Mouse (Mus musculus) embryonic facial prominence, embryonic 10.5 days (tissue): Measurements from ENCODE around the gene Zdhhc14. TPM values are rescaled to one million over a fixed set of nuclear protein-coding genes. Genes with fewer than 3 reads are reported as not detected.
"Not testable (repeated sequence)": the region's sequence is repeated elsewhere in the genome, so short reads cannot be mapped to it uniquely, and the experiment has no call there.

ENCODE experiments used
- DNase-seq: peaks from one replicate; pipeline ENCODE4 v3.0.0-alpha.2; 2017; ENCODE audit warnings: low spot score
- H3K27ac ChIP-seq: fragments of 300-500 bp; sonication (generic); replicated peaks from 2 replicates; pipeline ENCODE4 v1.5.1; 2016; ENCODE audit warnings: mild to moderate bottlenecking
- H3K27me3 ChIP-seq: fragments of 300-500 bp; sonication (generic); replicated peaks from 2 replicates; pipeline ENCODE4 v1.6.1; 2016; ENCODE audit warnings: low read depth, mild to moderate bottlenecking; ENCODE audit not compliant: poor library complexity, severe bottlenecking
- H3K36me3 ChIP-seq: fragments of 300-500 bp; sonication (generic); replicated peaks from 2 replicates; pipeline ENCODE4 v1.6.1; 2016; ENCODE audit warnings: mild to moderate bottlenecking, moderate library complexity
- H3K4me1 ChIP-seq: fragments of 300-500 bp; sonication (generic); 2 replicates; pipeline ENCODE4 v1.6.1; 2016
- H3K4me3 ChIP-seq: fragments of 300-500 bp; sonication (generic); 2 replicates; pipeline ENCODE4 v1.5.1; 2016; ENCODE audit warnings: mild to moderate bottlenecking, moderate library complexity
- H3K9me3 ChIP-seq: fragments of 300-500 bp; sonication (generic); 2 replicates; pipeline ENCODE4 v1.6.1; 2016; ENCODE audit warnings: mild to moderate bottlenecking
- WGBS: fragments of 180-500 bp; shearing (Covaris S2); methylation state at CpG from one replicate; pipeline ENCODE4 v1.1.7; 2016; 5-methylcytosine and 5-hydroxymethylcytosine counted together
- polyA plus RNA-seq: library from polyadenylated mRNA; unstranded; fragments of >200 nt; fragmentation: Nextera tagmentation; extraction: Ambion mirVana; gene quantifications from 2 replicates; pipeline ENCODE4 v1.2.1, GENCODE M21; 2016

Gene Zdhhc14
- polyA plus RNA-seq, 1 experiment from 2014 or later: 1.2 TPM

- no peaks in the 10 kb centered on the region for H3K36me3 ChIP-seq
- H3K27ac ChIP-seq: no peak overlapping the region
- no peak overlapping the region for H3K4me3 ChIP-seq
- H3K27me3 ChIP-seq: no peaks in the 10 kb centered on the region
- no peak for DNase-seq
- 88% methylated on average over 4 of the region's 4 CpGs for WGBS
- H3K4me1 ChIP-seq: peaks cover 13% of the 10 kb centered on the region
- H3K9me3 ChIP-seq: no peaks in the 10 kb centered on the region
Measured at GRCm38 (mm10) chr17:5598999-5599398, 106.6 kb downstream of the Zdhhc14 start.

GRCm38 (mm10) chr17:5600505-5601027 lies 108.2 kb downstream of the Zdhhc14 start:
- no peaks in the 10 kb centered on the region for H3K9me3 ChIP-seq
- no peak overlapping the region for H3K27ac ChIP-seq
- no peaks in the 10 kb centered on the region for H3K36me3 ChIP-seq
- no peaks in the 10 kb centered on the region for H3K27me3 ChIP-seq
- H3K4me3 ChIP-seq: no peak overlapping the region
- DNase-seq: no peak
- peaks cover 16% of the 10 kb centered on the region for H3K4me1 ChIP-seq
- 87% methylated on average over 8 of the region's 8 CpGs for WGBS

- H3K9me3 ChIP-seq: no peaks in the 10 kb centered on the region
- no peak overlapping the region for H3K27ac ChIP-seq
- no peak for DNase-seq
- no peaks in the 10 kb centered on the region for H3K27me3 ChIP-seq
- 86% methylated on average over 6 of the region's 6 CpGs for WGBS
- H3K4me3 ChIP-seq: no peak overlapping the region
- H3K4me1 ChIP-seq: peaks cover 5% of the 10 kb centered on the region; the same call in 1 of the 2 replicates
- H3K36me3 ChIP-seq: no peaks in the 10 kb centered on the region
Measured at GRCm38 (mm10) chr17:5601953-5602352, 109.6 kb downstream of the Zdhhc14 start.

- Histone ChIP-seq H3K27ac (peak overlapping the region; percentile 24; the same call in 1 of the 2 replicates), H3K36me3 (no peaks in the 10 kb centered on the region), H3K4me3 (no peak overlapping the region), H3K4me1 (peaks cover 3% of the 10 kb centered on the region; the same call in 1 of the 2 replicates), H3K9me3 (no peaks in the 10 kb centered on the region), H3K27me3 (no peaks in the 10 kb centered on the region)
- whole genome bisulfite sequencing: 73% methylated on average over 8 of the region's 8 CpGs
- DNase-seq: no peak
Measured at GRCm38 (mm10) chr17:5606151-5606591, 113.8 kb downstream of the Zdhhc14 start.

- Histone ChIP-seq H3K4me1 (peaks cover 3% of the 10 kb centered on the region; the same call in 1 of the 2 replicates), H3K4me3 (no peak overlapping the region), H3K27ac (no peak overlapping the region), H3K27me3 (no peaks in the 10 kb centered on the region), H3K36me3 (no peaks in the 10 kb centered on the region), H3K9me3 (no peaks in the 10 kb centered on the region)
- WGBS: 87% methylated on average over 7 of the region's 7 CpGs
- no peak for DNase-seq
Measured at GRCm38 (mm10) chr17:5607352-5607751, 115.0 kb downstream of the Zdhhc14 start.

- no peak for DNase-seq
- H3K27ac ChIP-seq: no peak overlapping the region
- WGBS: 91% methylated on average over 4 of the region's 4 CpGs
- no peak overlapping the region for H3K4me3 ChIP-seq
- H3K27me3 ChIP-seq: no peaks in the 10 kb centered on the region
- H3K36me3 ChIP-seq: no peaks in the 10 kb centered on the region
- peaks cover 6% of the 10 kb centered on the region for H3K4me1 ChIP-seq
- no peaks in the 10 kb centered on the region for H3K9me3 ChIP-seq
Measured at GRCm38 (mm10) chr17:5609875-5610552, 117.7 kb downstream of the Zdhhc14 start.

GRCm38 (mm10) chr17:5612236-5612635 lies 119.9 kb downstream of the Zdhhc14 start:
- Histone ChIP-seq H3K36me3 (no peaks in the 10 kb centered on the region), H3K27ac (no peak overlapping the region), H3K27me3 (no peaks in the 10 kb centered on the region), H3K9me3 (no peaks in the 10 kb centered on the region), H3K4me3 (no peak overlapping the region), H3K4me1 (peaks cover 7% of the 10 kb centered on the region)
- WGBS: 77% methylated on average over 4 of the region's 4 CpGs
- no peak for DNase-seq

GRCm38 (mm10) chr17:5614771-5615318 lies 122.5 kb downstream of the Zdhhc14 start:
- Histone ChIP-seq H3K4me3 (no peak overlapping the region), H3K36me3 (no peaks in the 10 kb centered on the region), H3K9me3 (no peaks in the 10 kb centered on the region), H3K27me3 (no peaks in the 10 kb centered on the region), H3K4me1 (peaks cover 7% of the 10 kb centered on the region), H3K27ac (peak overlapping the region; percentile 24; the same call in 1 of the 2 replicates)
- WGBS: 74% methylated on average over 9 of the region's 9 CpGs
- no peak for DNase-seq

GRCm38 (mm10) chr17:5621626-5622591 lies 129.6 kb downstream of the Zdhhc14 start:
- H3K4me1 ChIP-seq: peaks cover 4% of the 10 kb centered on the region; the same call in 1 of the 2 replicates
- no peak overlapping the region for H3K4me3 ChIP-seq
- H3K36me3 ChIP-seq: no peaks in the 10 kb centered on the region
- H3K9me3 ChIP-seq: no peaks in the 10 kb centered on the region
- no peak for DNase-seq
- no peak overlapping the region for H3K27ac ChIP-seq
- WGBS: 88% methylated on average over 25 of the region's 25 CpGs
- no peaks in the 10 kb centered on the region for H3K27me3 ChIP-seq

- Histone ChIP-seq H3K27me3 (no peaks in the 10 kb centered on the region), H3K27ac (no peak overlapping the region), H3K4me1 (peaks cover 7% of the 10 kb centered on the region; the same call in 1 of the 2 replicates), H3K9me3 (no peaks in the 10 kb centered on the region), H3K4me3 (no peak overlapping the region), H3K36me3 (no peaks in the 10 kb centered on the region)
- DNase-seq: no peak
- 72% methylated on average over 6 of the region's 6 CpGs for WGBS
Measured at GRCm38 (mm10) chr17:5622764-5623163, 130.4 kb downstream of the Zdhhc14 start.

- no peaks in the 10 kb centered on the region for H3K27me3 ChIP-seq
- H3K36me3 ChIP-seq: no peaks in the 10 kb centered on the region
- no peak for DNase-seq
- H3K9me3 ChIP-seq: no peaks in the 10 kb centered on the region
- no peak overlapping the region for H3K27ac ChIP-seq
- H3K4me3 ChIP-seq: no peak overlapping the region
- H3K4me1 ChIP-seq: peaks cover 8% of the 10 kb centered on the region; the same call in 1 of the 2 replicates
Measured at GRCm38 (mm10) chr17:5623181-5623580, 130.8 kb downstream of the Zdhhc14 start.

- not testable (repeated sequence) for H3K9me3 ChIP-seq, H3K4me3 ChIP-seq, H3K36me3 ChIP-seq, DNase-seq, H3K27me3 ChIP-seq, H3K27ac ChIP-seq
- 79% methylated on average over 1 of the region's 1 CpGs for WGBS
- H3K4me1 ChIP-seq: peaks cover 16% of the 10 kb centered on the region
Measured at GRCm38 (mm10) chr17:5624815-5625214, 132.5 kb downstream of the Zdhhc14 start.
